Mouse (Mus musculus) forebrain, embryonic 14.5 days (tissue): Measurements from ENCODE around the gene Sdhaf1. TPM values are rescaled to one million over a fixed set of nuclear protein-coding genes. Genes with fewer than 3 reads are reported as not detected.
A peak's percentile ranks its signal among the peaks of the same experiment; 100 is the strongest.

Source experiments
- ATAC-seq: fragments of 200-750 bp; cut with Nextera tagmentation; 2 replicates; pipeline ENCODE4 v1.8.0; 2017; ENCODE audit warnings: mild to moderate bottlenecking, moderate library complexity
- DNase-seq: peaks from one replicate; pipeline ENCODE4 v3.0.0-alpha.2; 2015; ENCODE audit warnings: low spot score
- H3K27ac ChIP-seq: fragments of 300-500 bp; sonication (generic); 2 replicates; pipeline ENCODE4 v1.5.1; 2014; ENCODE audit warnings: low read depth, mild to moderate bottlenecking, control low read depth, low read length, moderate library complexity
- H3K27me3 ChIP-seq: fragments of 300-500 bp; sonication (generic); replicated peaks from 2 replicates; pipeline ENCODE4 v1.6.1; 2014; ENCODE audit warnings: low read length, control low read depth, mixed read lengths; ENCODE audit not compliant: control insufficient read depth, insufficient read depth
- H3K36me3 ChIP-seq: fragments of 300-500 bp; sonication (generic); 2 replicates; pipeline ENCODE4 v1.6.1; 2014; ENCODE audit warnings: low read length, control low read depth; ENCODE audit not compliant: control insufficient read depth, insufficient read depth
- H3K4me1 ChIP-seq: fragments of 300-500 bp; sonication (generic); 2 replicates; pipeline ENCODE4 v1.6.1; 2014; ENCODE audit warnings: antibody characterized with exemption, low read length, control low read depth; ENCODE audit not compliant: control insufficient read depth, insufficient read depth
- H3K4me2 ChIP-seq: fragments of 300-500 bp; sonication (generic); 2 replicates; pipeline ENCODE4 v1.6.1; 2014; ENCODE audit warnings: mild to moderate bottlenecking, control low read depth, low read length
- H3K4me3 ChIP-seq: fragments of 300-500 bp; sonication (generic); 2 replicates; pipeline ENCODE4 v1.5.1; 2014; ENCODE audit warnings: low read depth, low read length, control low read depth
- H3K9ac ChIP-seq: fragments of 300-500 bp; sonication (generic); 2 replicates; pipeline ENCODE4 v1.6.1; 2014; ENCODE audit warnings: mild to moderate bottlenecking, low read length, control low read depth, moderate library complexity
- H3K9me3 ChIP-seq: fragments of 300-500 bp; sonication (generic); replicated peaks from 2 replicates; pipeline ENCODE4 v1.6.1; 2016; ENCODE audit warnings: low read length, control low read depth, mixed read lengths; ENCODE audit not compliant: control insufficient read depth
- WGBS: fragments of 180-500 bp; shearing (Covaris S2); extraction: QIAGEN DNeasy Blood & Tissue Kit; methylation state at CpG from one replicate; pipeline ENCODE4 v1.1.7; 2014; 5-methylcytosine and 5-hydroxymethylcytosine counted together
- polyA plus RNA-seq: library from polyadenylated mRNA; unstranded; fragments of >200 nt; fragmentation: Nextera tagmentation; extraction: Ambion mirVana; gene quantifications from 2 replicates; pipeline ENCODE4 v1.2.1, GENCODE M21; 2014

Gene Sdhaf1
- polyA plus RNA-seq, 1 experiment from 2014 or later = 23.8 TPM

DNA sequence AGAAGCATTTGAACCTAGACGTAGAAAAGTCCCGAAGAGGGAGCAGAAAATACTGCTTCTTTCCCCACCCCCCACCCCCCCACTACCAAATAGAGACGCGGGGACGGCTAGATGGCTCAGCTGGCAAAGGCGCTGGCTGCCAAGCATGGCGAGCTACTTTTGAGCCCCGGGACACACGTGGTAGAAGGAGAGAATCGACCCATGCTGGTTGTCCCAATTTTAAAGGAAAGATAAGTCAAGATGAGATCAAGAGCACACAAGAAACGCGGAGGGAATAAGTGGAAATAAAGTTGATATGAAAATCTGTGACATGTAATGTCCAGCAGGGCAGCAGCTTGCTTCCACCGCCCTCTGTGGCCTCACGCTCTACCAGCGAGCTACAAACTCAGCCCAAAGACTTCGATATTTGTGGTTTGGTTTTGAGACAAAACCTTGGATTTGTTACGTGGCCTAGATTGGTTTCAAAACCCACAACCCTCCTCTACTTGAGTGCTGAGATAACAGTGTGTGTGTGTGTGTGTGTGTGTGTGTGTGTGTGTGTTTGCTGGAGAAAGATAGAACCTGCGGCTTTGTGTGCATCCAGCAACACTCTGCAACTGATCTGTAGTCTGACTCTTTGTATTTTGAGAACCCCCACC, 9.0 kb upstream of the Sdhaf1 start:
- Histone ChIP-seq H3K4me1 (peaks cover 9% of the 10 kb centered on the region), H3K27me3 (peaks cover 4% of the 10 kb centered on the region), H3K9me3 (no peaks in the 10 kb centered on the region), H3K4me2 (no peak overlapping the region), H3K27ac (no peak overlapping the region), H3K36me3 (no peaks in the 10 kb centered on the region), H3K4me3 (no peak overlapping the region), H3K9ac (no peak overlapping the region)
- DNase-seq (no peak), ATAC-seq (no peak)
- WGBS = 63% methylated on average over 18 of the region's 18 CpGs

DNA sequence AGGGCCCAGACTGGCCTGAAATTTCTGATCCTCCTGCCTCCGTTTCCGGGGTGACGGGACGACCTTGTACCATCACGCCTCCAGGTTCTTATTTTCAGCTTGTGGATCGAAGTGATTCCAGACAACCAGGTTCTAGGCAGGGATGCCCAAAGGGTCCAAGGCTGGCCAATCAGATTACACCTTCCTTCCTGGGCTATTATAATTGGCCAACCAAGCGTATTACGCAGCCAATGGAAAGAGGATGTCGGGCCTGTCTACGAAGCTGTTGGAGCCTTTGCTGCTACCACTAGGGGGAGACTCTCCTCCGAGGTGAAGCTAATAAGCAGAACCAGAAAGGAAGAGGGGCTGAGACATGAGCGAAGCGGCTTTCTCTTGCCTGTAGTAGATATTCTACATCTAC, 8.2 kb upstream of the Sdhaf1 start:
- no peaks in the 10 kb centered on the region for H3K9me3 ChIP-seq
- no peak overlapping the region for H3K27ac ChIP-seq
- H3K36me3 ChIP-seq = no peaks in the 10 kb centered on the region
- H3K27me3 ChIP-seq = peaks cover 4% of the 10 kb centered on the region
- peak; percentile 98 for DNase-seq
- no peak overlapping the region for H3K9ac ChIP-seq
- ATAC-seq = peak; percentile 89
- H3K4me2 ChIP-seq = peak overlapping the region; percentile 23
- 3% methylated on average over 13 of the region's 13 CpGs for WGBS
- H3K4me1 ChIP-seq = peaks cover 9% of the 10 kb centered on the region
- H3K4me3 ChIP-seq = no peak overlapping the region; the same call in 1 of the 2 replicates

DNA sequence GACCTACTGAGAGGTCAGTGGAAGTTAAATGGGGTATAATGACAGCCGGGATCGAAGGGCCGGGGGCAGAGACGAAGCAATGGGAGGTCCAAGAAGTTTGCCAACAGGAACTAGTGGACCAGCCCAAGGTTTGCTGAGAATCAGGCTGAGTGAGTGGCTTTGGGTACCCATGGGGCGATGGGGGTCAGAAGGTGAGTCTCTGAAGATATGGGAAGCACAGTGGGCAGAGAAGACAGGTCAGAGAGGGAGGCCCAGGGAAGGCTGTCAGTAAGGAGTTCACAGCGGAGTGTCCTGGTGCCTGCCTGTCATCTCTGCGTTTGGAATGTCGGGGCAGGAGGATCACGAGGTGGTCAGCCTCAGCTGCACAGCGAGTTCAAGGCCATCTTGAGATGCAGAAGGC, 4.7 kb upstream of the Sdhaf1 start:
- H3K4me1 ChIP-seq = peaks cover 3% of the 10 kb centered on the region
- no peaks in the 10 kb centered on the region for H3K27me3 ChIP-seq
- ATAC-seq = no peak
- no peaks in the 10 kb centered on the region for H3K36me3 ChIP-seq
- H3K4me2 ChIP-seq = no peak overlapping the region
- DNase-seq = no peak
- H3K9ac ChIP-seq = no peak overlapping the region
- WGBS = 44% methylated on average over 10 of the region's 10 CpGs
- no peak overlapping the region for H3K27ac ChIP-seq
- H3K4me3 ChIP-seq = no peak overlapping the region
- no peaks in the 10 kb centered on the region for H3K9me3 ChIP-seq

DNA sequence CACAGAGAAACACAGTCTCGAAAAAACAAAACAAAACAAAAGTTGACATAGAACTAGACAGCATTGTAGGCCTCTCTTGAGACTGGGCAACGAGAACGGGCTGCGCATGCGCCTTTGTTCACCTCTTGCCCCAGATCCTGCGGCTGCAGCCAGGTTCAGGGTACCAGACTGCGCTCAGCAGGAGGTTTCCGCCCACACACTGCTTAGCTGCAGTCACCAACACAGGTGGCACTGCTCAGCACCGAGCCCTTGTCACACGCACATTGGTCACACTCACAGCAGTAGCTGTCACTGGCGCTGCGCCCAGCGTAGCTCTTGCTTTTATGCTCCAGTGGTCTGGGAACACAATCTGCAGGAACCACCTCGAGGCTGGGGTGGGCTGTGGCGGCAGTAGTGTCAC, 3.4 kb upstream of the Sdhaf1 start:
- H3K36me3 ChIP-seq = no peaks in the 10 kb centered on the region
- no peak overlapping the region for H3K4me3 ChIP-seq
- no peaks in the 10 kb centered on the region for H3K27me3 ChIP-seq
- ATAC-seq = no peak
- 0 out of 2 replicates have a peak, but pooled peaks cover 2% of the 10 kb centered on the region for H3K4me1 ChIP-seq
- DNase-seq = peak; percentile 26
- WGBS = 60% methylated on average over 15 of the region's 15 CpGs
- H3K27ac ChIP-seq = no peak overlapping the region
- H3K4me2 ChIP-seq = no peak overlapping the region
- no peak overlapping the region for H3K9ac ChIP-seq
- H3K9me3 ChIP-seq = no peaks in the 10 kb centered on the region

DNA sequence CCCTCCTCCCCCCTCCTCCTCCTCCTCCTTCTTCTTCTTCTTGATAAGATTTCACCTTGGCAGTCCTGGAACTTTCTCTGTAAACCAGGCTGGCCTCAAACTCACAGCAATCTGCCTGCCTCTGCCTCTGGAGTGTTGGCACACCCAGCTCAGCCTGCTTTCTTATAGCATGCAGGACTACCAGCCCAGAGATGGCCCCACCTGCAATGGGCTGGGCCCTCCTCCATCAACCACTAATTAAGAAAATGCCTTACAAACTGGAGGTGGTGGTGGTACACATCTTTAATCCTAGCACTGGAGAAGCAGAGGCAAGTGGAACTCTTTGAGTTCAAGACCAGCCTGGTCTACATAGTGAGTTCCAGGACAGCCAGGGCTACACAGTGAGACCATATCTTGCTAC, 2.7 kb upstream of the Sdhaf1 start:
- Histone ChIP-seq H3K27me3 (no peaks in the 10 kb centered on the region), H3K4me3 (no peak overlapping the region), H3K27ac (no peak overlapping the region), H3K4me1 (peaks cover 2% of the 10 kb centered on the region; the same call in 1 of the 2 replicates), H3K36me3 (no peaks in the 10 kb centered on the region), H3K4me2 (no peak overlapping the region), H3K9ac (no peak overlapping the region), H3K9me3 (no peaks in the 10 kb centered on the region)
- DNase-seq (no peak), ATAC-seq (no peak)

DNA sequence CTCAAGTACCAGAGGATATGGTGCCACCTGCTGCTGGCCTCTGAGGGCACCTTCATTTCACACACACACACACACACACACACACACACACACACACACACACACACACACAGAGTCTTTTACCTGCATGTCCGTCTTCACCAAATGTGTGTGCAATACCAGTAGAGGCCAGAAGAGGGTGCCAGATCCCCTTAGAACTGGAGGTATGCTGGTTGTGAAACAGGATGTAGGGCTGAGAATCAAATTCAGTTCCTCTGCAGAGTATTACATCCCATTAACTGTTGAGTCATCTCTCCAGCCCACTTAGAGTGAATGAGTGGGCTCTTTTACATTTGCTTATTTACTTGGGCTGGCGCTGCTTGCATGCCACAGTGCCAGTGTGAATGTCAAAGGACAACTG, 1.7 kb upstream of the Sdhaf1 start:
- Histone ChIP-seq H3K36me3 (no peaks in the 10 kb centered on the region), H3K9ac (no peak overlapping the region), H3K27me3 (no peaks in the 10 kb centered on the region), H3K27ac (no peak overlapping the region), H3K9me3 (no peaks in the 10 kb centered on the region), H3K4me2 (no peak overlapping the region), H3K4me1 (peaks cover 2% of the 10 kb centered on the region; the same call in 1 of the 2 replicates), H3K4me3 (no peak overlapping the region)
- WGBS = 41% methylated on average over 2 of the region's 2 CpGs
- DNase-seq = peak; percentile 25
- no peak for ATAC-seq

DNA sequence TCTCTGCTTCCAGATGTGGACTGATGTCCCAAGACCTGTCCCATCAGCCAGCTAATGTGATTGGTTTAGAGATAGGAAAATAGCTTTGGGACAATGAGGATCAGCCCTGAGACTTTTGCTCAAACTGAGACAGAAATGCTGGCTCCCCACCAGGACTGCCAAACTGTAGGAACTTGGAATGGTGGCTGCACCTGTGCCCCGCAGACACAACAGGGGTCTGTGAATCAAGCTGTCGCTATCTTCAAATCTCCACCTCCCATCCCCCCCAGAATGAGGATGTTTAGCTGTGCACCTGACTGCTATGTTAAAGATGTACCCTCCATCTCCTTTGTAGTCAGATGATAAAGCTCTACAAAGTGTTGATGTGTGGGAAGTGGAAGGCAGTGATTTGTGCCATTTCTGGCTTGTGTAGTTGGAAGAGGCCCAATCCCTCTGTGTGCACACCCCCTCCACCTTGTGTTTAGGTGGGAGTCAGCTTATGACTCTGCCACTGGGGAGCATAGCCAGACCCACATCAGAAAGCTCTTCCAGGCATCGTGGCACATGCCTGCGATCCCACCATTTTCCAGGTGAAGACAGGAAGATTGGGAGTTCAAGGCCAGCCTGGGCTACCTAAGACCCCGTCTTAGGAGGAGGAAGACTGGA, 727 bp upstream of the Sdhaf1 start:
- no peak for DNase-seq
- Histone ChIP-seq H3K27ac (no peak overlapping the region), H3K27me3 (no peaks in the 10 kb centered on the region), H3K36me3 (no peaks in the 10 kb centered on the region), H3K4me1 (peaks cover 2% of the 10 kb centered on the region; the same call in 1 of the 2 replicates), H3K9ac (no peak overlapping the region), H3K4me2 (no peak overlapping the region), H3K4me3 (no peak overlapping the region), H3K9me3 (no peaks in the 10 kb centered on the region)
- WGBS = 82% methylated on average over 5 of the region's 5 CpGs
- ATAC-seq = no peak

DNA sequence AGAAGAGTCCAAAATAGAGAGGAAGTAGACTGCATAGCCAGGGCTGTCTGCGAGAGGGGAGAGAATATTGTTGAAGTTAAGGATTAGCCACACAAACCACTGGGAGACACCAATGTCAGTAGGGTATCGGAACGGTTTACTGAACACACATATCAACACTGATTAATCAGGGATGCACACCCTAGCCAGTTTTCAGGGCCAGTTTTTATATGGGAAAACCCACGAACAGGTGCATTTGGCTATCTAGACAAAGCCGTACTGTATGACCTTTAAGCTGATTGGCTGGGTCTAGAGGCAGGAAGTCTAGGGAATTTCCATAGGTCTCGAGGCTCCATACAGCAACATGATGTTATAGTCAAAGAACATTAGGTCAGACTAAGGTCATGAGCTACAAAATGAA, 830 bp downstream of the Sdhaf1 start:
- H3K27ac ChIP-seq = no peak overlapping the region

DNA sequence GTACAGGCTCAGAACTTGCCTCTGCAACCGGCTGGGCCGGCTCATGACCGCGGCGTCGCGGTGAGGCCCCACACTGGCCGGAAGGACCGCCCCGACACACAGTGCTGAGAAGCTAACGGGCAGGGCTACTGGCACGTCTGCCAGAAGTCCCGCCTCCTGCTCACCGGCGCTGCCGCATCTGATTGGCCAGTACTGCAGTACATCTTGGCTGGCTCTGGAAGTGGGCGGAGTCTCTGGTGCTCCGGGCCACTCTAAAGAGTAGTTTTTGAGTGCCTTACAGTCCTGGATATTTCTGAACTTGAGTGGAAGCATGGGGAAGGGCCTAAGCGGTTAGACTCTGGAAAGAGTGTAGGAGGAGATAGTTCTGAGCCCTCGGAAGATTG, 1.4 kb downstream of the Sdhaf1 start:
- WGBS = under 1% methylated on average over 20 of the region's 20 CpGs
- ATAC-seq (peak; percentile 100), DNase-seq (peak; percentile 99)
- Histone ChIP-seq H3K9me3 (no peaks in the 10 kb centered on the region), H3K4me3 (peak overlapping the region; percentile 87), H3K27ac (peak overlapping the region; percentile 76; the same call in 1 of the 2 replicates), H3K9ac (peak overlapping the region; percentile 89), H3K27me3 (no peaks in the 10 kb centered on the region), H3K4me2 (peak overlapping the region; percentile 67), H3K36me3 (no peaks in the 10 kb centered on the region), H3K4me1 (peaks cover 2% of the 10 kb centered on the region; the same call in 1 of the 2 replicates)

More for the DNA sequence above, 830 bp downstream of the Sdhaf1 start:
- Histone ChIP-seq H3K9ac (peak overlapping the region; percentile 57), H3K36me3 (no peaks in the 10 kb centered on the region), H3K27me3 (no peaks in the 10 kb centered on the region), H3K9me3 (no peaks in the 10 kb centered on the region), H3K4me1 (peaks cover 2% of the 10 kb centered on the region; the same call in 1 of the 2 replicates), H3K4me2 (peak overlapping the region; percentile 67), H3K4me3 (peak overlapping the region; percentile 87)
- no peak for ATAC-seq
- no peak for DNase-seq
- 36% methylated on average over 6 of the region's 6 CpGs for WGBS
